Mouse (Mus musculus): Measurements from ENCODE around the gene Olfr134. TPM values are rescaled to one million over a fixed set of nuclear protein-coding genes. Genes with fewer than 3 reads are reported as not detected.
"Not testable (repeated sequence)": the region's sequence is repeated elsewhere in the genome, so short reads cannot be mapped to it uniquely, and the experiment has no call there.

Gene Olfr134
- polyA plus RNA-seq (2012; rRNA removed), result not detected in 2 replicates

DNA sequence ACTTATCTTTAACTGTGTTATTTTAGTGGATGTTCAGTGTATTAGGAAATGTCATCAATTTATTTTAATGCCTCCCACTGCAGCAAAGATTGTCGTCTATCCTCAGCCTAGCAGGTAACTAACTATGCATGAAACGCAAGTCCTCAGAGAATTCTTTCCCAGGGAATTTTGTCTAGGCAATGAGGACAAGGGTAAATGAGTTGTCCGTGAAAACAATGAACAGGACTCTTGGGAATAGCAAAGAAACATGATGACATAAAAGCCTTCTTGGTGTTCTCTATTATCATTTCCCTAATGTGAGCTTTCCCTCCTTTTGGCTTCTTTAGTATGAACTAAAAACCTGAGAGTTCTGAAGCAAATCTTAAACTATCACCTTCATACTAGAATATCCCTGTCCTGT is at the start of gene Olfr134:
Gene Olfr134 (plus strand): TSS at position 301 of the 400 bp plus-strand sequence.
- no peaks in the 10 kb centered on the region for H3K27me3 ChIP-seq (ENCODE audit: control insufficient read depth, insufficient read depth, low read length)
- H3K4me3 ChIP-seq (ENCODE audit: extremely low read depth, insufficient read depth, insufficient read length), result no peak within 1 kb of the TSS
- H3K36me3 ChIP-seq (ENCODE audit: control insufficient read depth, insufficient read depth, low read length), result no peaks in the 10 kb centered on the region
- 75% methylated on average over 3 of the region's 3 CpGs for WGBS
- no peak for DNase-seq (ENCODE audit: low read depth in 1 of 2, low spot score in 2 of 2)
- H3K27ac ChIP-seq (ENCODE audit: insufficient read depth, low read length), result no peak within 1 kb of the TSS
- H3K4me1 ChIP-seq (ENCODE audit: control insufficient read depth, insufficient read depth, insufficient read length), result no peaks in the 10 kb centered on the region
- TF ChIP-seq POLR2A (IDR thresholded peaks at IDR 0.05; ENCODE audit: low read depth, low read length) (no peak), CTCF (IDR thresholded peaks at IDR 0.05; ENCODE audit: extremely low read depth, insufficient read depth, insufficient read length, insufficient replicate concordance) (no peak)

DNA sequence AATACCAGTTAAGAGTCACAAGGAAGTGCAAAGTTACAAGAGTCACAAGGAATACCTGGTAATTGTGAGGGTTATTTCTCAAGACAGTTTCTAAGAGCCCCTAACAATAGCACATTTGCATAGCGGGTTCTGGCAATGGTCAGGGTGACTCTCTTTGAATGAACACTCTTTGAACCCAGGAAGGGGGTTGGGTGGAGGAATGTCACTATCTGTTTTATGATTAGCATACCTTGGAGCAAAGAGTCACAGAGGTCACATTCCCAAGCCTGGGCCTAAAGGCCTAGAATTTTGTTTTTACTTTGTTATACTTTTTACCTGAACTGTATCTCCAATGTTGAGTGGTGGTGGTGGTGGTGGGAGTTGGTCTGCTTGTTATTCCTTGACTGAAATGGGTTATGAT is 47.0 kb upstream of the Olfr134 start:
- not testable (repeated sequence) for H3K27me3 ChIP-seq (ENCODE audit: control insufficient read depth, insufficient read depth, low read length); H3K4me1 ChIP-seq (ENCODE audit: control insufficient read depth, insufficient read depth, insufficient read length); H3K4me3 ChIP-seq (ENCODE audit: extremely low read depth, insufficient read depth, insufficient read length); H3K36me3 ChIP-seq (ENCODE audit: control insufficient read depth, insufficient read depth, low read length); DNase-seq (ENCODE audit: low read depth in 1 of 2, low spot score in 2 of 2); H3K27ac ChIP-seq (ENCODE audit: insufficient read depth, low read length)
- WGBS, result 67% methylated on average over 1 of the region's 1 CpGs

DNA sequence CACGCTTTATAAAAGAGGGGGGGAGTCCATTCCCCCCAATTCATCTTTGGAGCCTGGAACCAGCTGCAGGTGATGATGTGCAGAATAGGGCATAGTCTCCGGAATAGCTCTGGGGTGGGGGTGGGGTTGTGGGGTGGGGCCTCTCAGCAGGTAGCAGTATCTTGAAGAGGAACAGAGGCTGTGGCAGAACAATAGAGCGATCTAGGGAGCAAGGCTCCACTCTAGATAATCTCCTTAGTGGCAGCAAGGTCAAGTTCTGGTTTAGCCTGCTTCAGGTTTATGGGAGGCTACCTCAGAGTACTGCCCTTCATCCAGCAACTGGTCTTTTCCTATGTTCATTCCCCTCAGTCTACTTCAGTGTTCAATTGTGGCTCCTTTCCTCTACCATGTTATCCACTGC is 45.8 kb upstream of the Olfr134 start:
- H3K4me1 ChIP-seq (ENCODE audit: control insufficient read depth, insufficient read depth, insufficient read length); H3K27me3 ChIP-seq (ENCODE audit: control insufficient read depth, insufficient read depth, low read length); H3K36me3 ChIP-seq (ENCODE audit: control insufficient read depth, insufficient read depth, low read length); H3K4me3 ChIP-seq (ENCODE audit: extremely low read depth, insufficient read depth, insufficient read length); DNase-seq (ENCODE audit: low read depth in 1 of 2, low spot score in 2 of 2); H3K27ac ChIP-seq (ENCODE audit: insufficient read depth, low read length): not testable (repeated sequence)
- WGBS, result 72% methylated on average over 3 of the region's 3 CpGs

DNA sequence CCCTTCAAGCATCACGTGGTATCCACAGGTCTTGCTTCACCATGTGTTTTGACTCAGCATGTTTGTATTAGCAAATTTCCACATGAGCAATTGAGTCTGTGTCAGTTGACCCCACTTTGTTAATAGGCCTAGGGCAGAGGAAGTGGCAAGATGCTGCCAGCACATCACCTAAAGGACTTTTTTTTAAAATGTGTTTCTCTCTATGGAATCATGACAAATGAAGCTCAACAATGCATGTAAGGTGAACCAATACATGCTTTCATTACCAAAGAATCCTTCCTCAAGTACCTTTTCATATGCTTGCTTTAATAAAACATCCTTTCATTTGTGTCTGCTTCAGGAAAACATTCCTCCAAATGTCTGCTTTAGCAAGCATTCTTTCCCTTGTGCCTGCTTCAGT is 36.8 kb upstream of the Olfr134 start, which contains the start of gene Olfr132:
Gene Olfr132 (minus strand): TSS at position 101 of the 400 bp plus-strand sequence.
- Histone ChIP-seq H3K4me3 (ENCODE audit: extremely low read depth, insufficient read depth, insufficient read length) (no peak within 1 kb of the TSS), H3K36me3 (ENCODE audit: control insufficient read depth, insufficient read depth, low read length) (no peaks in the 10 kb centered on the region), H3K27ac (ENCODE audit: insufficient read depth, low read length) (no peak within 1 kb of the TSS), H3K4me1 (ENCODE audit: control insufficient read depth, insufficient read depth, insufficient read length) (no peaks in the 10 kb centered on the region), H3K27me3 (ENCODE audit: control insufficient read depth, insufficient read depth, low read length) (no peaks in the 10 kb centered on the region)
- DNase-seq (ENCODE audit: low read depth in 1 of 2, low spot score in 2 of 2), result no peak
- 76% methylated on average over 1 of the region's 1 CpGs for WGBS
- TF ChIP-seq CTCF (IDR thresholded peaks at IDR 0.05; ENCODE audit: extremely low read depth, insufficient read depth, insufficient read length, insufficient replicate concordance) (no peak), POLR2A (IDR thresholded peaks at IDR 0.05; ENCODE audit: low read depth, low read length) (no peak)

DNA sequence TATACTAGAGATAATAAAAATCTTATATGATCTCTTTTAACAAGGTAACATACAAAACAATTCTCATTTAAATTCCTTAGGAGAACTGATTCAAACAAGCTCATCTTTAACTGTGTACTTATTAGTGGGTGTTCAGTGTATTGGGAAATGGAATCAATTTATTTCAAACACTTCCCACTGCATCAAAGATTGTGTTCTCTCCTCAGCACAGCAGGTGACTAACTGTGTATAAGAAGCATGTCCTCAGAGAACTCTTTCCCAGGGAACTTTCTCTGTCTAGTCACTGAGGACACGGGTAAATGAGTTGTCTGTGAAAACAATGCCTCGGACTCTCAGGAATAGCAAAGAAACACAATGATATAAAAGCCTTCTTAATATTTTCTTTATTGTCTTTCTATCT is 26.2 kb upstream of the Olfr134 start, which contains the start of gene Olfr133:
Gene Olfr133 (plus strand): TSS at position 301 of the 400 bp plus-strand sequence.
- H3K36me3 ChIP-seq (ENCODE audit: control insufficient read depth, insufficient read depth, low read length), result no peaks in the 10 kb centered on the region
- no peaks in the 10 kb centered on the region for H3K27me3 ChIP-seq (ENCODE audit: control insufficient read depth, insufficient read depth, low read length)
- H3K27ac ChIP-seq (ENCODE audit: insufficient read depth, low read length), result no peak within 1 kb of the TSS
- H3K4me3 ChIP-seq (ENCODE audit: extremely low read depth, insufficient read depth, insufficient read length), result no peak within 1 kb of the TSS
- TF ChIP-seq CTCF (IDR thresholded peaks at IDR 0.05; ENCODE audit: extremely low read depth, insufficient read depth, insufficient read length, insufficient replicate concordance) (no peak), POLR2A (IDR thresholded peaks at IDR 0.05; ENCODE audit: low read depth, low read length) (no peak)
- H3K4me1 ChIP-seq (ENCODE audit: control insufficient read depth, insufficient read depth, insufficient read length), result no peaks in the 10 kb centered on the region
- 76% methylated on average over 2 of the region's 2 CpGs for WGBS
- no peak for DNase-seq (ENCODE audit: low read depth in 1 of 2, low spot score in 2 of 2)

DNA sequence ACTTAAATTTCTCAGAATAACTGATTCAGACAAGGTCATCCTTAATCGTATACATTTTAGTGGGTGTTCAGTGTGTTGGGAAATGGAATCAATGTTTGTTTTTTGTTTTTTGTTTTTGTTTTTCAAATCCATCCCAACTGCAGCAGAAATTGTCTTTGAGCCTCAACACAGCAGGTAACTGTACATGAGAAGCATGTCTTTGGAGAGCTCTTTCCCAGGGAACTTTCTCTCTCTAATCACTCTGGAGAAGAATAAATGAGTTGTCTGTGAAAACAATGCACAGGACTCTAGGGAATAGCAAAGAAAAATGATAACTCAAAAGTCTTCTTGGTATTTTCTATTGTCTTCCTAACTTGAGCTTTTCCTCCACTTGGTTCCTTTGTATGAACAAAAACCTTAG is 32.8 kb downstream of the Olfr134 start, which contains the start of gene Olfr135:
Gene Olfr135 (plus strand): TSS at position 301 of the 400 bp plus-strand sequence.
- no peaks in the 10 kb centered on the region for H3K36me3 ChIP-seq (ENCODE audit: control insufficient read depth, insufficient read depth, low read length)
- H3K27ac ChIP-seq (ENCODE audit: insufficient read depth, low read length), result no peak within 1 kb of the TSS
- DNase-seq (ENCODE audit: low read depth in 1 of 2, low spot score in 2 of 2), result no peak
- TF ChIP-seq POLR2A (IDR thresholded peaks at IDR 0.05; ENCODE audit: low read depth, low read length), result no peak
- TF ChIP-seq CTCF (IDR thresholded peaks at IDR 0.05; ENCODE audit: extremely low read depth, insufficient read depth, insufficient read length, insufficient replicate concordance), result no peak
- no peaks in the 10 kb centered on the region for H3K4me1 ChIP-seq (ENCODE audit: control insufficient read depth, insufficient read depth, insufficient read length)
- no peaks in the 10 kb centered on the region for H3K27me3 ChIP-seq (ENCODE audit: control insufficient read depth, insufficient read depth, low read length)
- no peak within 1 kb of the TSS for H3K4me3 ChIP-seq (ENCODE audit: extremely low read depth, insufficient read depth, insufficient read length)
- 92% methylated on average over 1 of the region's 1 CpGs for WGBS

Other genes with a start within 250 kb of the Olfr134 start
- gene Olfr761, start 218.3 kb upstream of the Olfr134 start, polyA plus RNA-seq (2012; rRNA removed), result not detected in 2 replicates
- not detected in 2 replicates for gene Olfr129, start 111.3 kb upstream of the Olfr134 start, polyA plus RNA-seq (2012; rRNA removed)
- not detected in 2 replicates for gene Olfr130, start 107.5 kb upstream of the Olfr134 start, polyA plus RNA-seq (2012; rRNA removed)
- not detected in 2 replicates for gene Olfr131, start 82.7 kb upstream of the Olfr134 start, polyA plus RNA-seq (2012; rRNA removed)
- gene Olfr132, start 36.9 kb upstream of the Olfr134 start, polyA plus RNA-seq (2012; rRNA removed), result not detected in 2 replicates
- gene Olfr133, start 26.1 kb upstream of the Olfr134 start, polyA plus RNA-seq (2012; rRNA removed), result not detected in 2 replicates
- not detected in 2 replicates for gene Olfr135, start 32.9 kb downstream of the Olfr134 start, polyA plus RNA-seq (2012; rRNA removed)
- not detected in 2 replicates for gene Olfr138, start 89.6 kb downstream of the Olfr134 start, polyA plus RNA-seq (2012; rRNA removed)
- gene Olfr137, start 136.2 kb downstream of the Olfr134 start, polyA plus RNA-seq (2012; rRNA removed), result not detected in 2 replicates
- gene Olfr136, start 158.4 kb downstream of the Olfr134 start, polyA plus RNA-seq (2012; rRNA removed), result not detected in 2 replicates
- not detected in 2 replicates for gene Esp36, start 248.8 kb downstream of the Olfr134 start, polyA plus RNA-seq (2012; rRNA removed)

Data from spleen, adult 2 months (tissue).